Mouse (Mus musculus) left cerebral cortex, postnatal 25 days (tissue): Measurements from ENCODE around the gene Invs. TPM values are rescaled to one million over a fixed set of nuclear protein-coding genes. Genes with fewer than 3 reads are reported as not detected.

ENCODE experiments used
- DNase-seq, 2 experiments: peaks; one replicate each; pipeline ENCODE4 v3.0.0; 2022; ENCODE audit warnings: low spot score in 2 of 2, mixed read lengths in 1 of 2
- intact Hi-C: fragments of 180-260 bp; cut with DNase I; formaldehyde crosslinking; loops from one replicate; pipeline ENCODE4 v1.15.1; 2025
- total RNA-seq, 2 experiments: library from RNA; stranded (reverse); gene quantifications; 2 replicates each; pipeline ENCODE4 v1.2.3; 2021

Gene Invs
- 10 to 100 TPM; 10.7 to 15.1 TPM for total RNA-seq

GRCm38 (mm10) chr4:48279498-48280134 lies at the start of gene Invs, which contains the start of gene Erp44:
Gene Invs, plus strand, starts transcription at chr4:48279760.
Gene Erp44, minus strand, starts transcription at chr4:48279558.
- intact Hi-C loops = loop anchor here (10.0 kb wide), 1 partner anchor 235 kb away; the partner anchor contains the start of gene Nr4a3
- peak; percentile 96 to 99 for DNase-seq

GRCm38 (mm10) chr4:48236721-48237120 lies 42.8 kb upstream of the Invs start:
- DNase-seq = no peak
- intact Hi-C loops = no loop called here

GRCm38 (mm10) chr4:48239046-48239445 lies 40.5 kb upstream of the Invs start:
- intact Hi-C loops = no loop called here
- DNase-seq = peak in 1 of 2 experiments; percentile 23

GRCm38 (mm10) chr4:48242482-48242881 lies 37.1 kb upstream of the Invs start:
- intact Hi-C loops = no loop called here
- DNase-seq = peak in 1 of 2 experiments; percentile 23

GRCm38 (mm10) chr4:48243737-48244136 lies 35.8 kb upstream of the Invs start:
- DNase-seq = no peak
- intact Hi-C loops = no loop called here

- DNase-seq = no peak
- intact Hi-C loops = no loop called here
These were observed 35.3 kb upstream of the Invs start for GRCm38 (mm10) chr4:48244280-48244679.

- intact Hi-C loops = no loop called here
These were observed 26.3 kb upstream of the Invs start for GRCm38 (mm10) chr4:48253266-48253665.

GRCm38 (mm10) chr4:48258045-48258444 lies 21.5 kb upstream of the Invs start:
- DNase-seq = no peak
- intact Hi-C loops = no loop called here

More at GRCm38 (mm10) chr4:48253266-48253665, 26.3 kb upstream of the Invs start:
- no peak for DNase-seq

GRCm38 (mm10) chr4:48267683-48268082 lies 11.9 kb upstream of the Invs start:
- no peak for DNase-seq
- intact Hi-C loops = no loop called here

GRCm38 (mm10) chr4:48268127-48268526 lies 11.4 kb upstream of the Invs start:
- DNase-seq = no peak
- intact Hi-C loops = no loop called here

GRCm38 (mm10) chr4:48270532-48270931 lies 9.0 kb upstream of the Invs start:
- no peak for DNase-seq
- intact Hi-C loops = loop anchor here (10.0 kb wide), 1 partner anchor 226 kb away; the partner anchor contains the start of gene Nr4a3

- intact Hi-C loops = loop anchor here (10.0 kb wide), 1 partner anchor 227 kb away; the partner anchor contains the start of gene Nr4a3
- no peak for DNase-seq
These were observed 7.7 kb upstream of the Invs start for GRCm38 (mm10) chr4:48271838-48272237.

GRCm38 (mm10) chr4:48273119-48273829 lies 6.3 kb upstream of the Invs start:
- DNase-seq = peak in 1 of 2 experiments; percentile 47
- intact Hi-C loops = loop anchor here (10.0 kb wide), 1 partner anchor 228 kb away; the partner anchor contains the start of gene Nr4a3

GRCm38 (mm10) chr4:48275736-48276135 lies 3.8 kb upstream of the Invs start:
- intact Hi-C loops = loop anchor here (10.0 kb wide), 1 partner anchor 231 kb away; the partner anchor contains the start of gene Nr4a3
- no peak for DNase-seq

GRCm38 (mm10) chr4:48277011-48277410 lies 2.5 kb upstream of the Invs start:
- intact Hi-C loops = loop anchor here (10.0 kb wide), 1 partner anchor 232 kb away; the partner anchor contains the start of gene Nr4a3
- DNase-seq = no peak

- DNase-seq = peak; percentile 21 to 26
- intact Hi-C loops = loop anchor here (10.0 kb wide), 1 partner anchor 234 kb away; the partner anchor contains the start of gene Nr4a3
These were observed 633 bp upstream of the Invs start for GRCm38 (mm10) chr4:48278757-48279497.

- intact Hi-C loops = no loop called here
- no peak for DNase-seq
These were observed 1.6 kb downstream of the Invs start for GRCm38 (mm10) chr4:48281121-48281520.

- intact Hi-C loops = no loop called here
- peak; percentile 38 to 65 for DNase-seq
These were observed 7.7 kb downstream of the Invs start for GRCm38 (mm10) chr4:48287086-48287757.

- intact Hi-C loops = loop anchor here (5.0 kb wide), 1 partner anchor 67 kb away; no protein-coding TSS in a partner anchor
- DNase-seq = no peak
These were observed 35.3 kb downstream of the Invs start for GRCm38 (mm10) chr4:48314814-48315213.
